Mouse (Mus musculus) layer of hippocampus, adult 8-10 months (tissue): ENCODE measurements around the gene Map2k7. TPM values are rescaled to one million over a fixed set of nuclear protein-coding genes. Genes with fewer than 3 reads are reported as not detected.
A peak's percentile ranks its signal among the peaks of the same experiment; 100 is the strongest.

Experiments
- DNase-seq, 2 experiments: peaks; one replicate each; pipeline ENCODE4 v3.0.0; 2022; ENCODE audit warnings: low spot score in 2 of 2
- total RNA-seq, 4 experiments: library from RNA; stranded (reverse); gene quantifications; 2 replicates each; pipeline ENCODE4 v1.2.4; 2022

The Map2k7 gene
- total RNA-seq, 4 experiments from 2014 or later, result 99.3 to 117 (median 110) TPM

GRCm38 (mm10) chr8:4258233-4258632, 19.7 kb downstream of the Map2k7 start:
- DNase-seq, result peak; percentile 83

GRCm38 (mm10) chr8:4258678-4259077, 20.1 kb downstream of the Map2k7 start:
- peak in 1 of 2 experiments; percentile 59 for DNase-seq

GRCm38 (mm10) chr8:4259125-4259804, 20.7 kb downstream of the Map2k7 start, which contains the start of gene Ctxn1:
Ctxn1 (minus strand) TSS chr8:4259274.
- DNase-seq, result peak; percentile 88 to 89

- no peak for DNase-seq
Observed at GRCm38 (mm10) chr8:4259805-4260170, 21.2 kb downstream of the Map2k7 start.

- DNase-seq, result no peak
Observed at GRCm38 (mm10) chr8:4263105-4263791, 24.7 kb downstream of the Map2k7 start.

- no peak for DNase-seq
Observed at GRCm38 (mm10) chr8:4265160-4265914, 26.8 kb downstream of the Map2k7 start.

- no peak for DNase-seq
Observed at GRCm38 (mm10) chr8:4267627-4268026, 29.1 kb downstream of the Map2k7 start.

GRCm38 (mm10) chr8:4269609-4270008, 31.1 kb downstream of the Map2k7 start:
- DNase-seq, result no peak

- peak; percentile 92 to 95 for DNase-seq
Observed at GRCm38 (mm10) chr8:4275275-4276110, 37.0 kb downstream of the Map2k7 start, which contains the start of gene Timm44. Timm44 (minus strand) TSS chr8:4275913.

- no peak for DNase-seq
Observed at GRCm38 (mm10) chr8:4276111-4276465, 37.5 kb downstream of the Map2k7 start.

- DNase-seq, result no peak
Observed at GRCm38 (mm10) chr8:4292738-4293137, 54.2 kb downstream of the Map2k7 start.

Other genes starting within 250 kb of the Map2k7 start
- gene Cd209f, start 132.9 kb upstream of the Map2k7 start, total RNA-seq, result under 1 TPM in 3 of 4 experiments, not detected in 1; 0.30 to 0.89 (median 0.37) TPM
- under 1 TPM in 1 of 4 experiments, not detected in 3; 0.65 TPM for gene Cd209g, start 104.6 kb upstream of the Map2k7 start, total RNA-seq
- gene Evi5l, start 72.2 kb upstream of the Map2k7 start, total RNA-seq, result 100 to 1,000 TPM in 2 of 4 experiments, 10 to 100 TPM in 2; 90.2 to 127 (median 105) TPM
- gene Prr36, start 21.3 kb upstream of the Map2k7 start, total RNA-seq, result 10 to 100 TPM; 34.9 to 44.0 (median 40.0) TPM
- gene Lrrc8e, start 11.9 kb upstream of the Map2k7 start, total RNA-seq, result under 1 TPM in 2 of 4 experiments, not detected in 2; 0.11 to 0.16 TPM
- gene Gm49320, start 125 bp downstream of the Map2k7 start, total RNA-seq, result 1 to 10 TPM; 2.0 to 2.8 (median 2.3) TPM
- gene Tgfbr3l, start 9.5 kb downstream of the Map2k7 start, total RNA-seq, result 10 to 100 TPM; 12.8 to 19.2 (median 16.5) TPM
- gene Snapc2, start 14.3 kb downstream of the Map2k7 start, total RNA-seq, result 10 to 100 TPM; 27.5 to 36.9 (median 32.2) TPM
- 100 to 1,000 TPM; 421 to 475 (median 460) TPM for gene Ctxn1, start 20.5 kb downstream of the Map2k7 start, total RNA-seq
- 10 to 100 TPM; 65.1 to 80.9 (median 70.8) TPM for gene Timm44, start 37.2 kb downstream of the Map2k7 start, total RNA-seq
- 10 to 100 TPM; 21.2 to 31.6 (median 24.3) TPM for gene Ccl25, start 86.5 kb downstream of the Map2k7 start, total RNA-seq
- 10 to 100 TPM; 69.3 to 80.9 (median 76.7) TPM for gene Elavl1, start 86.7 kb downstream of the Map2k7 start, total RNA-seq